Mouse (Mus musculus): Measurements from ENCODE around the gene Kif22. TPM values are rescaled to one million over a fixed set of nuclear protein-coding genes. Genes with fewer than 3 reads are reported as not detected.
A peak's percentile ranks its signal among the peaks of the same experiment; 100 is the strongest.

Gene Kif22
- polyA plus RNA-seq, 1 experiment from 2014 or later, result 136 TPM

DNA sequence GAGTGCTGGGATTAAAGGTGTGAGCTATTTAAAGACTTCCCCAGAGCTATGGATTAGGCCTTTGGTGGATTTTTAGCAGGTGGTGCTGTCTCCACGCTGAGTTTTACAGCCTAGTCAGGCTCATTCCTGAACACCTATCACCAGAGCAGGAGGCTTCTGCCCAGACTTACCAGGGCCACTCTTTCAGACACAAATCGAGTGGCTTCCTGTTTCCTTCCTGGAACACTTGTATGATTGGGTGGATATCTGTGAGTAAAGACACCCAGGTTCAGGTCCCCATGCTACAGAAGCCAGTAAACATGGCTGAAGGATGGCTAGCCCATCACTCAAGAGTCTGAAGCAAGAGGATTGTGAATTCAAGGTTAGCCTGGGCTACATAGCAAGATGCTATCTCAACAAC is 40.7 kb upstream of the Kif22 start:
- H3K36me3 ChIP-seq, result no peaks in the 10 kb centered on the region
- no peak for ATAC-seq (ENCODE audit: insufficient number of reproducible peaks, insufficient read depth, low FRiP score, low TSS enrichment)
- H3K4me3 ChIP-seq, result no peak overlapping the region
- no peak overlapping the region for H3K4me2 ChIP-seq (replicated peaks)
- 48% methylated on average over 2 of the region's 2 CpGs for WGBS
- no peak overlapping the region for H3K9ac ChIP-seq
- H3K27ac ChIP-seq, result no peak overlapping the region
- no peaks in the 10 kb centered on the region for H3K27me3 ChIP-seq
- H3K4me1 ChIP-seq, result no peaks in the 10 kb centered on the region
- H3K9me3 ChIP-seq, result no peaks in the 10 kb centered on the region

DNA sequence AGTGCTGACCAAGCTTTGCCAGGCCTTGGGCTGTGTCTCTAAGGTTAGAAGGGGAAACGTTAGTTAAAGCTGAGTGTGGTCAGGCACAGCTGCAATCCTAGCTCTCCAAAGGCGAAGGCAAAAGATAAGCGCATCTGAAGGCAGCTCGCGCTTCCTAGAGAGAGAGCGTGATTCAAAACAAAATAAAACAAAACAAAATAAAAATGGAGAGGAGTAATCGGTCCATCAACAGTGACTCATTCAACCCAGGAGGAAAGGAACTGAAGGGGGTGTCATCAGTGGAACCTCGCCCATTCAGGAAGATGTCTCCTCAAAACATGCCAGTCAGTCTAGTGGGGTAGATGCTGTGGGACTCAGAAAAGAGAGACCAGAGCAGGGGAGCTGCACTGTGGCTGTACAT is 40.0 kb upstream of the Kif22 start:
- Histone ChIP-seq H3K27ac (no peak overlapping the region), H3K4me1 (no peaks in the 10 kb centered on the region), H3K9ac (no peak overlapping the region), H3K27me3 (no peaks in the 10 kb centered on the region), H3K9me3 (no peaks in the 10 kb centered on the region), H3K4me2 (replicated peaks) (no peak overlapping the region), H3K4me3 (no peak overlapping the region), H3K36me3 (no peaks in the 10 kb centered on the region)
- ATAC-seq (ENCODE audit: insufficient number of reproducible peaks, insufficient read depth, low FRiP score, low TSS enrichment), result no peak
- WGBS, result 81% methylated on average over 8 of the region's 8 CpGs

DNA sequence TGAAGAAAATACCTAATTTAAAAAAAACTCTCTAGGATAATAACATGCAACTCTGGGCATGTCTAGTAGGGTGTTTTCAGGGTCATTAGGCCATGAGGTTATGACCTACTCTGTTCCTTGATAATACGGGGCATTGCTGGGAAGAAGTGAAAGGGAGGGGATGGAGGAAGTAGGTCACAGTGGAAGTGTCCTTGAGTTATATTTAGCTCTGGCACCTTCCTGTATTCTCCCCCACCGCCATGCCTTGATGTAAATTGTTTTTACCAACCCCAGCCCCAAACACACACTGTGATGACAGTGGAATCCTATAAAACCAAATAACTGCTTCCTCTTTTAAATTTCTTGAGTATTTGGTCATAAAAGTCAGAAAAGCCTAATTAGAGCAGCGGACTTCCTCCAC is 37.8 kb upstream of the Kif22 start:
- Histone ChIP-seq H3K4me3 (no peak overlapping the region), H3K27me3 (no peaks in the 10 kb centered on the region), H3K4me1 (no peaks in the 10 kb centered on the region), H3K36me3 (no peaks in the 10 kb centered on the region), H3K9me3 (no peaks in the 10 kb centered on the region), H3K27ac (no peak overlapping the region), H3K9ac (no peak overlapping the region), H3K4me2 (replicated peaks) (no peak overlapping the region)
- WGBS, result 55% methylated on average over 3 of the region's 3 CpGs
- no peak for ATAC-seq (ENCODE audit: insufficient number of reproducible peaks, insufficient read depth, low FRiP score, low TSS enrichment)

DNA sequence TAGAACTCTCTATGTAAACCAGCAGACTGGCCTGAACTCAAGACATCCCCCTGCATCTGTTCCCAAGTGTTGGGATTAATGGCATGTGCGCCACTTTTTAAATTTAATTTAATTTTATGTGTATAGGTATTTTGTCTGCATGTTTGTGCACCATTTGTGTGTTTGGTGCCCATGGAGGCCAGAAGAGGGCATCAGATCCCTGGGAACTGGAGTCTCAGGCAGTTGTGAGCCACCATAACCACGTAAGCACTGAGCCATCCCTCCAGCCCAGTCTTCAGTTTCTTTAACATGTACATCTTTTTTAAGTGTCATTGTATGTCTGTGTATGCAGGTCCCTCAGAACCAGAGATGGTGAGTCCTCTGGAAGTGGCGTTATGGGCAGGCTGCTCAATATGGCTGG is 35.4 kb upstream of the Kif22 start:
- WGBS, result 84% methylated on average over 3 of the region's 3 CpGs
- Histone ChIP-seq H3K4me1 (no peaks in the 10 kb centered on the region), H3K36me3 (no peaks in the 10 kb centered on the region), H3K9ac (no peak overlapping the region), H3K27me3 (no peaks in the 10 kb centered on the region), H3K4me2 (replicated peaks) (no peak overlapping the region), H3K4me3 (no peak overlapping the region), H3K9me3 (no peaks in the 10 kb centered on the region), H3K27ac (no peak overlapping the region)
- no peak for ATAC-seq (ENCODE audit: insufficient number of reproducible peaks, insufficient read depth, low FRiP score, low TSS enrichment)

DNA sequence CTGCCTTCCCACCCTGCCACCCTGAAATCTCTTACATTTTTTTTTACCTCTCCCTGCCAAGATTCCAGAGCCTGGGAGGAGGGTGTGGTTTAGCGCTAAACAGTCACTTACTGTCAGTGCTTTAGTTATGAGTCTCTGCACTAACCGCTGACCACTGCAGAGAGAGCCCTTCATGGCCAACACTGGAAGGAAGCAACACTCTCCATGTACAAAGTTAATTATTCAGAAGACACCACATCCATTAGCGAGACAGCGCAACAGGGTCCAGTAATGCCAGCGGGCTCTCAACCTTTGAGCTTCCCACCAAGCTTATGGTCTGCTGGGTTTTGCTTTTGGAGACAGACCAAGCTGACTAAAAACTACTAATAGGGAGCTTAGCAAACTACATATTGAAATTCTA is 33.9 kb upstream of the Kif22 start:
- Histone ChIP-seq H3K36me3 (no peaks in the 10 kb centered on the region), H3K9me3 (no peaks in the 10 kb centered on the region), H3K4me1 (no peaks in the 10 kb centered on the region), H3K9ac (no peak overlapping the region), H3K4me2 (replicated peaks) (no peak overlapping the region), H3K4me3 (no peak overlapping the region), H3K27ac (no peak overlapping the region), H3K27me3 (no peaks in the 10 kb centered on the region)
- ATAC-seq (ENCODE audit: insufficient number of reproducible peaks, insufficient read depth, low FRiP score, low TSS enrichment), result no peak
- 96% methylated on average over 5 of the region's 5 CpGs for WGBS

DNA sequence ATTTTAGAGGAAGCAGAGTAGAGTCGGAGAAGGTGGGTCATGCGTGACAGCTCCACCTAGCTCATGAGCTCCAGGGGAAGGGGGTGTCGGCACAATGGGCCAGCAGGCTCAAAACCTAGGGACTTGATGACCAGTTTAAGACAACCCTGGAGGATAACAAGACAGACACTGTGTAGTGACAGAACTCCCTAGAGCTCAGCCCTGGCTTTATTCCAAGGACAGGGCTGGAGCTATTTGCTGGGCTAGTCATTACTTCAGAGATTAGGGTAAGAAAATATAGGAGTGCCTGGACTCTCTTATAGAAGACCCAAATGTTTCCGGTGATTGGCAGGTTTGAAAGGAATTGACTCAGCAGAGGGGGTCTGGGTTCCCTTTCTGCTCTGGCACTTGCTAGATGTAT is 30.9 kb upstream of the Kif22 start:
- no peak overlapping the region for H3K27ac ChIP-seq
- no peaks in the 10 kb centered on the region for H3K27me3 ChIP-seq
- H3K4me1 ChIP-seq, result no peaks in the 10 kb centered on the region
- ATAC-seq (ENCODE audit: insufficient number of reproducible peaks, insufficient read depth, low FRiP score, low TSS enrichment), result no peak
- H3K4me2 ChIP-seq (replicated peaks), result no peak overlapping the region
- WGBS, result 81% methylated on average over 4 of the region's 4 CpGs
- H3K4me3 ChIP-seq, result no peak overlapping the region
- H3K9me3 ChIP-seq, result no peaks in the 10 kb centered on the region
- no peaks in the 10 kb centered on the region for H3K36me3 ChIP-seq
- no peak overlapping the region for H3K9ac ChIP-seq

DNA sequence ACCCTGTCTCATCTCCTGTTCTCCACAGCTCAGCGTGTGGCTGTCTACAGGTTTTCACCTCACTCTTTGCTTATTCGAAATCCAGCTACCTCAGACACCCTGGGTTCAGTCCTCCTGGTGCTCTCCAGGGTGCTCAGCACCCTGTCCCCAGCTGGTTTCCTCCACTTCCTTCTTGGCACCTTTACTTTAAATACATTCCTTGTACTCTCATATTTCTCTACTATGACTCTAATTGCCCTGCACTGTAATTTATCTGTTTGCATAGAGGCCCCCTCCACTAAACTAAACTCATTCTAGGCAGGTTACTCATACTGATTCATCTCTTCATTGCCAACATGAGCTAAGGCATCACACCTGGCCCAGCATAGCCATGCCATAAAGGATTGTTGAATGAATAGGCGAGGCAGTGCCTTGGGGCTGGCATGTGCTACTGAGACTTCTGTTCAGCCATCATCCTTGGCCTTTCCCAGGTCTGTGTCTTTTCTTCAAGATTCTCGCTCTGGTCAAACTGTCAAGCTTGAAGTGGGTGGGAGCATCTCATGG is 28.7 kb upstream of the Kif22 start:
- Histone ChIP-seq H3K4me1 (no peaks in the 10 kb centered on the region), H3K4me3 (no peak overlapping the region), H3K4me2 (replicated peaks) (no peak overlapping the region), H3K27ac (no peak overlapping the region), H3K27me3 (no peaks in the 10 kb centered on the region), H3K9me3 (no peaks in the 10 kb centered on the region), H3K9ac (no peak overlapping the region), H3K36me3 (no peaks in the 10 kb centered on the region)
- ATAC-seq (ENCODE audit: insufficient number of reproducible peaks, insufficient read depth, low FRiP score, low TSS enrichment), result no peak
- WGBS, result 70% methylated on average over 4 of the region's 4 CpGs

DNA sequence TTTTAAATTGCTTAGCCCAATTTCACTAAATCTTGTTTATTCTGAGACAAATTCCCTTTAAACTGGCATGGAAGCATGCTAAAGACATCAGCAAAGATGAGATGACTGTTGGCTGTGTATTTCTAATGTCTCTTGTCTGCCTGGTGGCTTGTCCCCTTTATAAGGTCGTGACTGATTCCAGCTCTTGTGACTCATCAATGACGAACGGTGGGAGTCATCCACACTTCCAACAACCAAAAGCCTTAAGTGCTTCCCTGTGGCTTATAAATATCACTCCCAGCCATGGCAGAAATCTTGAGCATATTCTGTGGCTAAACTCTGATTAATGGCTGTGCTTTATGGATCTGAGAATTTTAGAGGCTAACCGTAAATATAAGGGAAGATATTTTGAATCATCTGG is 24.0 kb upstream of the Kif22 start:
- H3K9me3 ChIP-seq, result no peaks in the 10 kb centered on the region
- H3K27me3 ChIP-seq, result no peaks in the 10 kb centered on the region
- ATAC-seq (ENCODE audit: insufficient number of reproducible peaks, insufficient read depth, low FRiP score, low TSS enrichment), result no peak

DNA sequence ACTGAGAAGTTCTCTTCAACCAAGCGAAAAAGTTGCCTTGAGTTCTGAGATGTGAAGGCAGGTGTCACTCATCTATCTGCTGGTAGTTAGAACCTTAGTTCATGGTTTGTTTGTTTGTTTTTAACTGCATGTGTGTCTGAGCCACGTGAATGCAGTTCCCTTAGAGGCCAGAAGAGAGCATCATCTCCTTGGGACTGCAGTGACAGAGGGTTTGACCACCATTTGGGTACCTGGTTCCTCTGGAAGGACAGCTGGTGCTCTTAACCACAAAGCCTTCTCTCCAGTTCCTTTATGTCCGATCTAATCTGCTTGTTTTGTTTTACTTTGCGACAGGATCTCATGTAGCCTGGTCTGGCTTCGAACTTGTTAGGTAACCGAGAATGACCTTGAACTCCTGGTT is 23.3 kb upstream of the Kif22 start:
- H3K9me3 ChIP-seq, result no peaks in the 10 kb centered on the region
- no peak for ATAC-seq (ENCODE audit: insufficient number of reproducible peaks, insufficient read depth, low FRiP score, low TSS enrichment)
- 86% methylated on average over 6 of the region's 6 CpGs for WGBS
- H3K27me3 ChIP-seq, result no peaks in the 10 kb centered on the region
- H3K4me1 ChIP-seq, result no peaks in the 10 kb centered on the region
- H3K36me3 ChIP-seq, result no peaks in the 10 kb centered on the region
- H3K4me3 ChIP-seq, result no peak overlapping the region
- no peak overlapping the region for H3K4me2 ChIP-seq (replicated peaks)
- no peak overlapping the region for H3K9ac ChIP-seq
- H3K27ac ChIP-seq, result no peak overlapping the region

More for the DNA sequence above, 24.0 kb upstream of the Kif22 start:
- Histone ChIP-seq H3K27ac (no peak overlapping the region), H3K9ac (no peak overlapping the region), H3K4me2 (replicated peaks) (no peak overlapping the region), H3K4me3 (no peak overlapping the region), H3K36me3 (no peaks in the 10 kb centered on the region), H3K4me1 (no peaks in the 10 kb centered on the region)
- WGBS, result 78% methylated on average over 4 of the region's 4 CpGs

DNA sequence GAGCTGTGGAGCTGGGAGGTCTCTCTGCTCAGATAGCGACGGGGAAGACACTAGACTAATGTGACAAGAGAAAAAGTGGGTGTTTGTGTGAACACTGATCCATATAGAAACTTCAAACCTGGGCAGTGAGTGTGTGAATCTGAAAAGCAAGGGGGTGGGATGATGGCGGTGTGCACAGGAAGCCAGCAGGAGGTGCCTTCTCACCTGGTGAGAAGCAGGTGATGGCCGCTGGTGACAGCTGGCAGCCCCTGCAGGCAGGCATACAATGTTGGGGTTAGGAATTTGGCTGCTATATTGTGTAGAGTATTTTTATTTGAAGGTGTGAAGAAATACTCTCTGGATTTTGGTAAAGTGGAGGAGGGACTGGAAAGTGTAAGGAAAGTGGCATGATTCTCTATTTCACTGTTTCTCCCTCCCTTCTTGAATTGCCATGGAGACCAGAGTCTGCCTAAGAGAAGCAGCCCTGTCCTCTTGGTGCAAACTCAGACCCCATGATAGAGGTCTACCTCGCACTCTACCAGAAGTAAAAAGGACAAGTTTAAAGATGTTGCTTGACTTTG is 12.8 kb upstream of the Kif22 start:
- Histone ChIP-seq H3K9ac (no peak overlapping the region), H3K36me3 (no peaks in the 10 kb centered on the region), H3K9me3 (no peaks in the 10 kb centered on the region), H3K4me3 (no peak overlapping the region), H3K27me3 (no peaks in the 10 kb centered on the region), H3K27ac (no peak overlapping the region), H3K4me1 (no peaks in the 10 kb centered on the region), H3K4me2 (replicated peaks) (no peak overlapping the region)
- 75% methylated on average over 5 of the region's 5 CpGs for WGBS
- no peak for ATAC-seq (ENCODE audit: insufficient number of reproducible peaks, insufficient read depth, low FRiP score, low TSS enrichment)

DNA sequence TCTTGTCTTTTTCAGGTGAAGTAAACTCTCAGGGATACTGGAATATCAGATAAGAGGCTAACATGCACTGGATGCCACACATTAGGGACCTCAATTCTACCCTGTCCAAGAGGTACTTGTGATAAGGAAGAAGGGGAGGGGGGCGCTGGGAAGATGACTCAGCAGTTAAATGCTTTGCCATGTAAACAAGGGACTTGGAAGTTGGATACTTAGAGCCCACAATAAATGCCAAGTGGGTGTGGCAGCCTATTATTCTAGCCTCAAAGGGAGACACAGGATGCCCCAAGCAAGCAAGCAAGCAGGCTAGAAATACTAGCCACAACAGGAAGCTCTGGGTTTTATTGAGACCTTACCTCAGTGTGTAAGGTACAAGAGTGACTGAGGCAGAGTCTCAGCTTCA is 11.0 kb downstream of the Kif22 start:
- no peak overlapping the region for H3K9ac ChIP-seq
- H3K36me3 ChIP-seq, result peaks cover 65% of the 10 kb centered on the region
- no peaks in the 10 kb centered on the region for H3K9me3 ChIP-seq
- no peak overlapping the region for H3K27ac ChIP-seq
- 61% methylated on average over 1 of the region's 1 CpGs for WGBS
- H3K4me2 ChIP-seq (replicated peaks), result no peak overlapping the region
- H3K4me1 ChIP-seq, result peaks cover 8% of the 10 kb centered on the region
- ATAC-seq (ENCODE audit: insufficient number of reproducible peaks, insufficient read depth, low FRiP score, low TSS enrichment), result no peak
- H3K4me3 ChIP-seq, result no peak overlapping the region
- no peaks in the 10 kb centered on the region for H3K27me3 ChIP-seq

DNA sequence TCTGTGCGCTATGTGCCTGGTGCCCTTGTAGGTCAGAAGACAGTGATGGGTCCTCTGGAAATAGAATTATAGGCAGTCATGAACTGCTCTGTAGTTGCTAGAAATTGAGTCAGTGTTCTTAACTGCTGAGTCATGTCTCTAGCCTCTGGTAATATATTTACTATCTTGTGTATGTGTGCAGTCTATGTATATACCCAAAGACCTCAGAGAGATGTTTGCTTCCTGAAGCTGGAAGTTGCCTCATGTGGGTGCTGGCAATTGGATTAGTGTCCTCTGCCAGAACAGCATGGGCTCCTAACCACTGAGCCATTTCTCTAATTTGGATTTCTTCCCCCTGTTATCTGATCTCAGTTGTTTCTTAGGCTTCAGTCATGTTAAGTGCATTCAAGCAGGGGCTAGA is 12.1 kb downstream of the Kif22 start:
- Histone ChIP-seq H3K27ac (no peak overlapping the region), H3K4me1 (peaks cover 8% of the 10 kb centered on the region), H3K4me2 (replicated peaks) (no peak overlapping the region), H3K36me3 (peaks cover 59% of the 10 kb centered on the region), H3K9me3 (no peaks in the 10 kb centered on the region), H3K4me3 (no peak overlapping the region), H3K27me3 (no peaks in the 10 kb centered on the region), H3K9ac (no peak overlapping the region)
- ATAC-seq (ENCODE audit: insufficient number of reproducible peaks, insufficient read depth, low FRiP score, low TSS enrichment), result no peak
- WGBS, result 100% methylated on average over 1 of the region's 1 CpGs

DNA sequence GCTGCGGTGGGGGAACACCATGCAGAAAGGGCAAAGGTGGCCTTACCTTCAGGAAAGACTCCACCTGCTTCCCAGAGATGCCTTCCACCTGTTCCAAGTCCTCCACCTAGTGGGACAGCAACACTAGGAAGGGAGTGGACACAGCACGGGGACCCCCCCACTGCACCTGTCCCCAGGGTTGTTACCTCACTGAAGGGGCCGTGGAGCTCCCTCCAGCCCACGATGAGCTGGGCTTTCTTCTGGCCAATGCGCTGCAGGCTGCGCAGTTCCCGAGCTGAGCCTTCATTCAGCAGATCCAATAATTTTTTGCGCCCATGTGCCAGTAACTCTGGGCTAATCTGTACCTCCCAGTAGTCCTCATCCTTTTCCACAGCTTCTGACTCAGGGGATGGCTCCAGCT is 14.4 kb downstream of the Kif22 start:
- no peaks in the 10 kb centered on the region for H3K9me3 ChIP-seq
- H3K27me3 ChIP-seq, result no peaks in the 10 kb centered on the region
- peak overlapping the region; percentile 52 for H3K9ac ChIP-seq
- peaks cover 28% of the 10 kb centered on the region for H3K4me1 ChIP-seq
- H3K4me2 ChIP-seq (replicated peaks), result peak overlapping the region; percentile 57
- peak overlapping the region; percentile 92 for H3K4me3 ChIP-seq
- no peak; the same call in 1 of the 2 replicates for ATAC-seq (ENCODE audit: insufficient number of reproducible peaks, insufficient read depth, low FRiP score, low TSS enrichment)
- whole genome bisulfite sequencing, result 69% methylated on average over 8 of the region's 8 CpGs
- H3K36me3 ChIP-seq, result peaks cover 54% of the 10 kb centered on the region
- peak overlapping the region; percentile 98 for H3K27ac ChIP-seq

Data from embryonic facial prominence, embryonic 12.5 days (tissue).